Mouse (Mus musculus): ENCODE measurements around the gene Fibin.

Gene Fibin

DNA sequence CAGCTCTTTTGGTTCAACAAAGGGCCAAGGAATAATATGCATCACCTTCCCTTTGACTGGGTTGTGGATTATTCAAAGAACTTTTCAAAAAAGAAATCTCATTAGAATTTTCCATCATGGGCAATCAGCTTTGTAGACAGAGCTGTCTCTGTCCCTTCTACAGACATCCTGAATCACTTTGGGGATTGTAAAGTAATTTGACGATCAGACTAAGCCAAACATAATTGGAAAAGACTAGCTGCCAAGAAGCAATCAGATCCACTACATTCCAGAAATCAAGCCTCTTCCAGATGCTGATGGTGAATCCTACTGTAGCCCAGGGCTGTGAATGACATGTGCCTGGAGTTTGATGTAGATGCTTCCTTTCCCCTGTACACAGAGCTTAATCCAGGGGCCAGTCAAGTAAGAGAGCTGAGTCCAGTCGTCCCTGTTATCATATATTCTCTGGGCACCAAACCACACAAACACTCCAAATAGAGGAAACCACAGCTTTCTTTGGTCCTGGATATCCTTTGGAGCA lies 49.6 kb downstream of the Fibin start:
- DNase-seq = no peak

Data from thymus, adult 18-20 months (tissue).